Mouse (Mus musculus) spleen, adult 2 months (tissue): ENCODE results near the gene Ddn. TPM values are rescaled to one million over a fixed set of nuclear protein-coding genes. Genes with fewer than 3 reads are reported as not detected.

Source experiments
- DNase-seq, 2 experiments: peaks; one replicate each; pipeline versions ENCODE4 v3.0.0 to v3.0.0-alpha.2; 2012 to 2021; ENCODE audit warnings: low spot score in 2 of 2, low read depth in 1 of 2
- H3K27ac ChIP-seq: fragments of 200-500 bp; 2 replicates; pipeline ENCODE4 v1.5.1; 2012; ENCODE audit warnings: low read length, inconsistent platforms; ENCODE audit not compliant: insufficient read depth
- H3K27me3 ChIP-seq: fragments of 200-500 bp; 2 replicates; pipeline ENCODE4 v1.6.1; 2012; ENCODE audit warnings: mild to moderate bottlenecking, moderate library complexity, low read length, inconsistent platforms; ENCODE audit not compliant: control insufficient read depth, insufficient read depth
- H3K36me3 ChIP-seq: fragments of 200-500 bp; 2 replicates; pipeline ENCODE4 v1.6.1; 2012; ENCODE audit warnings: mild to moderate bottlenecking, low read length, inconsistent platforms; ENCODE audit not compliant: control insufficient read depth, insufficient read depth
- H3K4me1 ChIP-seq: fragments of 200-500 bp; 2 replicates; pipeline ENCODE4 v1.6.1; 2011; ENCODE audit warnings: inconsistent platforms; ENCODE audit not compliant: control insufficient read depth, insufficient read depth, insufficient read length
- H3K4me3 ChIP-seq: fragments of 200-500 bp; 2 replicates; pipeline ENCODE4 v1.5.1; 2011; ENCODE audit warnings: mild to moderate bottlenecking, inconsistent platforms; ENCODE audit not compliant: insufficient read depth, insufficient read length; ENCODE audit errors: extremely low read depth
- CTCF ChIP-seq: fragments of 200-500 bp; IDR thresholded peaks from 2 replicates; pipeline ENCODE4 v1.5.1; 2011; ENCODE audit warnings: mild to moderate bottlenecking, inconsistent platforms; ENCODE audit not compliant: insufficient read depth, insufficient read length, insufficient replicate concordance; ENCODE audit errors: extremely low read depth
- POLR2A ChIP-seq: fragments of 200-500 bp; IDR thresholded peaks from 2 replicates; pipeline ENCODE4 v1.6.1; 2011; ENCODE audit warnings: low read depth, low read length, inconsistent platforms
- WGBS: fragments of 180-500 bp; shearing (Covaris S2); methylation state at CpG from one replicate; pipeline ENCODE4 v1.1.7; 2018; 5-methylcytosine and 5-hydroxymethylcytosine counted together
- polyA plus RNA-seq: library from polyadenylated mRNA; depleted of rRNA; stranded (reverse); fragments of >200 nt; gene quantifications from 2 replicates; pipeline ENCODE4 v1.2.3, GENCODE M21; 2012; rRNA removed

Gene Ddn
- polyA plus RNA-seq, 1 experiment, result 0.39 TPM

- no peaks in the 10 kb centered on the region for H3K27me3 ChIP-seq
- peaks cover 6% of the 10 kb centered on the region for H3K4me1 ChIP-seq
- DNase-seq, result peak in 1 of 2 experiments; percentile 56
- no peak for TF ChIP-seq POLR2A
- TF ChIP-seq CTCF, result no peak
- peak overlapping the region; percentile 57 for H3K27ac ChIP-seq
- H3K36me3 ChIP-seq, result no peaks in the 10 kb centered on the region
- under 1% methylated on average over 23 of the region's 24 CpGs for WGBS
- H3K4me3 ChIP-seq, result peak overlapping the region; percentile 92
Observed at GRCm38 (mm10) chr15:98762201-98762621, 47.1 kb downstream of the Ddn start.

DNA sequence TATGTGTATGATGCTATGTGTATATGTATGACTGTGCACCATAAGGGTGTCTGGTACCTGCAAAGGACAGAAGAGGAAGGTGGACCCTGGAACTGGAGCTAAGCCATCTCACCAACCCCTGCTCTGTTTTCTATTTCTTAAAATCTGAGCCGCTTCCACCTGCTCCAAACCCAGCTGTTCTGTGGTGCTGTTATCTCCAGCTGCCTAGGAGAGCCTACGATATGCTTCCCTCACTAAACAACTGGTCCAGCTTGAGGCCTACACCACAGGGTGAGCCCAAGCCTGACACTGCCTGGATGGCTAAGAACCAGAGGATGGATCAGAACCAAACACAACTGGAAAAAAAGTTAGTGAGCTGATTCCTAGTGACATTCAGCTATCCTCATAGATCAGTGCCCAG, 55.2 kb downstream of the Ddn start:
- H3K4me1 ChIP-seq, result no peaks in the 10 kb centered on the region
- WGBS, result 83% methylated on average over 2 of the region's 2 CpGs
- H3K4me3 ChIP-seq, result no peak overlapping the region
- peaks cover 3% of the 10 kb centered on the region; the same call in 1 of the 2 replicates for H3K36me3 ChIP-seq
- H3K27me3 ChIP-seq, result no peaks in the 10 kb centered on the region
- no peak overlapping the region for H3K27ac ChIP-seq
- TF ChIP-seq POLR2A, result no peak
- no peak for TF ChIP-seq CTCF
- no peak for DNase-seq

Other genes with a start within 250 kb of the Ddn start
- gene Ccnt1, start 238.6 kb downstream of the Ddn start, polyA plus RNA-seq, result 9.4 and 9.5 TPM in 2 replicates
- 0.27 TPM in 1 of 2 replicates, not detected in the other for gene 4930415O20Rik, start 238.5 kb downstream of the Ddn start, polyA plus RNA-seq
- 23.2 and 24.2 TPM in 2 replicates for gene Adcy6, start 199.4 kb downstream of the Ddn start, polyA plus RNA-seq
- 22.4 and 31.0 TPM in 2 replicates for gene Cacnb3, start 178.7 kb downstream of the Ddn start, polyA plus RNA-seq
- 31.5 and 31.8 TPM in 2 replicates for gene Ddx23, start 146.6 kb downstream of the Ddn start, polyA plus RNA-seq
- 3.4 and 4.4 TPM in 2 replicates for gene Rnd1, start 132.0 kb downstream of the Ddn start, polyA plus RNA-seq
- gene Ccdc65, start 101.3 kb downstream of the Ddn start, polyA plus RNA-seq, result not detected in 2 replicates
- gene Fkbp11, start 81.3 kb downstream of the Ddn start, polyA plus RNA-seq, result 16.7 and 18.1 TPM in 2 replicates
- 65.2 and 70.5 TPM in 2 replicates for gene Arf3, start 46.3 kb downstream of the Ddn start, polyA plus RNA-seq
- 0.78 and 0.93 TPM in 2 replicates for gene Wnt10b, start 31.3 kb downstream of the Ddn start, polyA plus RNA-seq
- gene Wnt1, start 19.6 kb downstream of the Ddn start, polyA plus RNA-seq, result not detected in 2 replicates
- 42.2 and 45.1 TPM in 2 replicates for gene Prkag1, start 22.0 kb upstream of the Ddn start, polyA plus RNA-seq
- 55.6 and 58.7 TPM in 2 replicates for gene Kmt2d, start 61.7 kb upstream of the Ddn start, polyA plus RNA-seq
- 5.4 and 6.0 TPM in 2 replicates for gene Rhebl1, start 85.0 kb upstream of the Ddn start, polyA plus RNA-seq
- gene Dhh, start 89.0 kb upstream of the Ddn start, polyA plus RNA-seq, result 1.6 and 2.3 TPM in 2 replicates
- 112 and 191 TPM in 2 replicates for gene Lmbr1l, start 108.7 kb upstream of the Ddn start, polyA plus RNA-seq
- 694 and 1,212 TPM in 2 replicates for gene Tuba1b, start 125.1 kb upstream of the Ddn start, polyA plus RNA-seq
- gene Gm49450, start 144.1 kb upstream of the Ddn start, polyA plus RNA-seq, result 16.3 and 63.6 TPM in 2 replicates
- 116 and 126 TPM in 2 replicates for gene Tuba1a, start 144.2 kb upstream of the Ddn start, polyA plus RNA-seq
- 119 and 126 TPM in 2 replicates for gene Tuba1c, start 220.4 kb upstream of the Ddn start, polyA plus RNA-seq
- gene Prph, start 245.7 kb upstream of the Ddn start, polyA plus RNA-seq, result 0.99 and 1.4 TPM in 2 replicates